Mouse (Mus musculus): Measurements from ENCODE around the gene Tfcp2.

Tfcp2 gene

DNA sequence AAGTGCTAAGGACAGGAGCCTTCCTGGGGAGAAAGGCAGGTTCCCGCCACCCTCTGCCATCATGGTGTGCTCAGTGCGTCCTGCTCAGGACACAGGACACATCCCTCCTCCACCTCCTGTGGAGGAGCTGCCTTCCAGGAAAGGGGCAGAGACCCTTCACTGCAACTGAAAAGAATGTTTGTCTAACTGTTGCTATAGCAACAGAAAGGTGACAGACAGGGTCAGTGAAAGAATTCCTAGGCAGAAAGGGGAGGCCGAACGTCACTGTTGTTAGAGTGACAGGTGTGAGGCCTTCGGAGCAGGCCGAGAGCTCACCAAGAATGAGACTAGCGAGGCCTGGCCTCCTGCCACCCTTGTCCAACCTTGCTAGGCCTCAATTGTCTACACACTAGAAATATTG is 65.4 kb downstream of the Tfcp2 start:
- no peak for DNase-seq (ENCODE audit: low spot score)

DNA sequence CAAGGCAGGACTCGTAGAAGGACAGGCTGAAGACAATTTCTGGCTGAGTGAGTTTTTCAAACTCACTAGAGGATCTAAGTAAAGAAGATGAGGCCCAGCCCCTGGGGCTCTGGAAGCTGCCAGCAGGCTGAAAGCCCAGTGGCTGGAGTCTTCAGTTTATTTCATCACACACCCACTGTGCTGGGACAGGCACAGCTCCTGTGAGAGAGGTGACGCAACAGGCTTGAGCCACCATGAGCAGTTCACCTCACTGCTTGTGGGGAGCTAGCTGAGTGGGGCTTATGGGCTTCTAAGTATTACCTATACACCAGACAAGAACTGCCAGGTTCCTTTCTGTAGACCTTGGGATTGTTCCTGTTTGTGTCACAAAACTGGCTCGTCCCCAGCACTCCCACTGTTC is 66.2 kb downstream of the Tfcp2 start:
- DNase-seq (ENCODE audit: low spot score) = no peak

DNA sequence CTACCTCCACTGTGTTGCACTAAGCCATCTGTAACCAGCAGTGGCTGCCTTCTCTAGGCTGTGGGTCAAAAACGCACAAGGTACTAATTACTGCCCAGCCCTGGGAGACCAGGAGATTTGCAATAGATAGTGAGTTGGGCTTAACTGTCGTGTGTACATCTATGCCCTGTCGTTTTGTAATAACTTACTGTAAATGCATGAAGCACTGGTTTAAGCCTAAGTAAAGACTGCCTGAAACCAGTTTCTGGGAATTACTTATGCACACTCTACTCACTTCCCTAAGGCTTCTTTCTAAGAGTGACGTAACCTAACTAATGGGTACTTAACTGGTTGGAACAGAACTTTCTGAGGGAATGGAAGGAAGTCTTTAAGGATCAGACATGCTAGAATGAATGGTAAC is 72.9 kb downstream of the Tfcp2 start:
- DNase-seq (ENCODE audit: low spot score) = no peak

DNA sequence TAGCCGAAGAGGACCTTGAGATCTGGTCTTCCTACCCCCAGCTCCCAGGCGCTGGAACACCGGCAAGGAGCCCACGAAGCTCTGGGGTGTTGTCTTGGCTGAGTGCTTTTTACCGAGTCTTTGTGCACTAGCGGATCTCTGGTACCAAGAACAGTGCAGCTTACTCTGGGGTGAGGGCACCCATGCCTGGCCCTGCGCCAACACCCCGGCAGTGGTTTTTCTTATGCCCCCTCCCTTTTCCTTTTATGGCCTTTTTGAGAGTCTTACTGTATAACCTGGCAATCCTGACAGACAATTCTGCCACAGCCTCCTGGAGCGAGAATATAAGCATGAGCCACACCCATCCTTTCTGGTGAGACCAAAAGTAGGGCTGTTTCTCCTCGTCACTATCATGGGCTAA is 73.5 kb downstream of the Tfcp2 start:
- no peak for DNase-seq (ENCODE audit: low spot score)

DNA sequence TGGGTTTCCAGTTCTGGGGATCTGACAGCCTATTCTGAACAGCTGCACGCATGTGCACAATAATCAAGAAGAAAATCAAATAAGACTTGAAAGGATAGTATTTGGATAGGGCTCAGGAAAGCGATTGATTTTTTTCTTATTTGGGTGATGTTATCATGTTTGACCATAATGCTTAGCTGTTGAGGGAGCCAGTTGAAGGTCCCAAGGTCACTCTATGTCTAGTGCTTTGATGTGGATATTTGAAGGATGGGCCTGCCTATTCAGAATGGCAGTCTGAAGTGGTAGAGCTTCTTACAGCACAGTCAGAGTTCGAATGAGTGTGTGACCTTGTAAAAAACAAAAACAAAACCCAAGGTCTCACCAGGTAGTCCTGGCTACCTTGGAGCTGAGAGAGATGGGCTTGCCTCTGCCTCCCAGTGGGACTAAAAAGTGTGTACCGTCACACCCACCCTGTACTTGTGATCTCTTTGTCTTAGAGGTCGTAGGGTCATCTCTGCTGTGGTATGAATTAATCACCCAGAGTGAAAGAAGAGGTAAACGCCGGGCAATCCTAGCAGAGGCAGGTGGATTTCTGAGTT is 77.8 kb downstream of the Tfcp2 start:
- DNase-seq (ENCODE audit: low spot score) = no peak

DNA sequence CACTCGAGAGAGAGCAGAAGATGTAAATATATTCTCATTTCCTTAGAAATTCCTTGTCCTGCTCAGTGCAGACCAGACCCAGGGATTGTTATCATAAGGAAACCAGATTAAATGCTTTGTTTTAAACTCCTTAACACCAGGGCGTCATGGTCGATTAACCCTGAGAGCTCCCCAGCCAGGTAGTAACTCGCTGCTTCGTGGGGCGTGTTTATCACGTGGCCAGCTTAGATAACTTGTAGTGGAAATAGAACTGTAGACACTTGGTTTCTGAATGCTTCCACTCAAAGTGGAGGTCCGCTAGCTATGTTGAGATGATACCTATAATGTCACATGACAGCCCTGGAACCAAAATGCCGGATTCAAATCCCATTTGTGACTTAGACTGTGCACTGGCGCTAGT is 81.8 kb downstream of the Tfcp2 start:
- no peak for DNase-seq (ENCODE audit: low spot score)

DNA sequence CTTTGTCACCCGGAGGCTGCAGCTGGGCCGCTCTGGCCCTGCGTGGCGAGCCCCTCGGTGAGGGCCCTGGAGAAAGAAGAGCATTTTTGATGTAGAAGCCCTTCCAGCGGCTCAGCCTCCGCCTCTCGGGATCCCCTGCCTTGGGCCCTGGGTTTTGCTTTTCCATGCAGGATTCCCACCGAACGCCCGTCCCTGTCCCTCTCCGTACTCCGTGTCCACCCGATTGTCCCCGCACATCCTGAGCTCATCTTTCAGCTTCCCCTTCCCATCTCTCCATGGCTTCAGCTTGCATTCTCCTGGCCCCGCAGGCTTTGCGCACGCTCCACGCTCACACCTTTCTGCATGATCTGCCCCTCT is 82.6 kb downstream of the Tfcp2 start:
- DNase-seq (ENCODE audit: low spot score) = no peak

DNA sequence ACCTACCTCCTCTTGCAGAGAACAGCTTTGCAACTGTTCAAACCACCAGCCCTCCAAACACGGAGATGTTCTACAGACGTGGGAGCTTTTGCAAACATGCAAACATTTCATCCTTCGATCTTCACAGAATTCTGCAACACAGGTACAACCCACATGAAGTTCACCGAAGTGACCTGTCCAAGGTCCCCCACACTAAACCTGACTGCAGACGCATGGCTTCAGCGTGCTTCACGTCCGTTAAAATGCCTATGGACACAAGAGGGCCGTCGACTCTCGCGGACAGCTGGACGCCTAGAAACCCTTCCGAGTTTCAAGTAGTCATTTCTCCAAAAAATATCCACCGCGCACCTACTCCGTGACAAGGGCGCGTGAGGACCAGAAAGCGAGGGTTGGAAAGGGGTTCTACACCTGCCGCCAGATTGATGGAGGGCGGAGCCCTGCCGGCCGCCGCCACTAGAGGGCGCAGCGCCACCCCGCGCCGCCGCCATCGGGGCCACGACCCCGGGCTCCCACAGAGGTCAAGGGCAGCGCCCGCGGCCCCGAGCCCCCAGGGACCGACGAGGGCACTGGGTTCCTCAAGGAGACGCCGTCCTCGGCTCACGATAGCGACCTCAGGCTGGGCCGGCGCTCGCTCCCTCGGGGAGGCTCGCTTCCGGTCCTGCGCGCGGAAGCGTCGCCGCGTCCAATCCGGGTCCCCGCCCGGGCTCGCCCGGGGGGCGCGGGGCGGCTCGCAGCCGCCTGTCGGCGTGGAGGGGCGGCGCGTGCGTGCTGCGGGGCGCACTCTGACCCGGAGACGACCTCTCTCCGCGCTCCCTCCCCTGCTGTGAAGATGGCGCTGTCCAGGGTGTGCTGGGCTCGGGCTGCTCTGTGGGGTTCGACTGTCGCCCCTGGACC is 83.3 kb downstream of the Tfcp2 start, which contains the start of gene Letmd1:
Letmd1 (plus strand) TSS at position 729 of the 894 bp plus-strand sequence.
- DNase-seq (ENCODE audit: low spot score) = peak; percentile 90

DNA sequence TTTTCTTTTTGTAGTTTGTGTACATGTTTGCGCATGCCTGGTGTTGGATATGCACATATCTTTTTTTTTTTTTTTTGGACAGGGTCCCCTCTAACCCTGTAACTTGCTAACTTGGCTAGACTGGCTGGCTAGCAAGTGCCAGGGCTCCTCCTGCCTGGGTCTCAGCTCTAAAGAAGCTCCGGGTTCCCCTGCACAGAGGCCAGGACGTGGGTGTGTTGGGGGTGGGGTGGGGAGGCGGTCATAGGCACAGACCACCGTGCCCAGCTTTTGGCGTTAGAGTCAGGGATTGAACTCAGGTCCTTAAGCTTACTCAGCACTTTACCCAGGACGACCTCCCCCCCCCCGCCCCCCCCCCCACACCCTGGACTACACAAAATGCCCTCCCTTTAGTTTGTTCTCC is 84.1 kb downstream of the Tfcp2 start:
- no peak for DNase-seq (ENCODE audit: low spot score)

DNA sequence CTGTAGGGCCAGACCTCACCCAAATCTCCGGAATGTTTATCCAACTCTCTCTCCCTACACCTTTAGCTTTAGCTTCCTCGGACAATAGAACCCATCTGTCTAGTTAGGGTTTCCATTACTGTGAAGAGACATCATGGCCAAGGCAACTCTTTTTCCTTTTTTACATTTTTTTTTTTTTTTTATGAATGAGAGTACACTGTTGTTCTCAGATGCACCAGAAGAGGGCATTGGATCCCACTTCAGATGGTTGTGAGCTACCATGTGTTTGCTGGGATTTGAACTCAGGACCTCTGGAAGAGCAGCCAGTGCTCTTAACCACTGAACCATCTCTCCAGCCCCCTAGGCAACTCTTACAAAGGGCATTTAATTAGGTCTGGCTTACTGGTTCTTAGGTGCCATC is 86.4 kb downstream of the Tfcp2 start:
- no peak for DNase-seq (ENCODE audit: low spot score)

DNA sequence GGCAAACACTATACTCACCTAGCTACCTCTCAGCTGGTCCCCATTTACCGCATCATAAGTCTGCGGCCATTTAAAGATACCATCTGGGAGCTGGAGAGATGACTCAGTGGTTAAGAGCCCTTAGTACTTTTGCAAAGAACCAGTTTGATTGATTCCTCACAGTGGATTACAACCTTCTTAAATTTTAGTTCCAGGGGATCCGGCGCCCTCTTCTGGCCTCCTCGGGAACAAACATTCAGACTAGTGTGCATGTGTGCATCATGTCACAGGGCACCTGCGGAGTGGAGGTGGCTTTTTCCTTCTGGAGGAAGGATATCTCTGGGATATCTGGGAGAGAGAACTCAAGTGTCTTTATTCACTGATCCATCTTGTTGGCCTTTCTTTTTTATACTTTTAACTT is 88.1 kb downstream of the Tfcp2 start:
- peak; percentile 77 for DNase-seq (ENCODE audit: low spot score)

DNA sequence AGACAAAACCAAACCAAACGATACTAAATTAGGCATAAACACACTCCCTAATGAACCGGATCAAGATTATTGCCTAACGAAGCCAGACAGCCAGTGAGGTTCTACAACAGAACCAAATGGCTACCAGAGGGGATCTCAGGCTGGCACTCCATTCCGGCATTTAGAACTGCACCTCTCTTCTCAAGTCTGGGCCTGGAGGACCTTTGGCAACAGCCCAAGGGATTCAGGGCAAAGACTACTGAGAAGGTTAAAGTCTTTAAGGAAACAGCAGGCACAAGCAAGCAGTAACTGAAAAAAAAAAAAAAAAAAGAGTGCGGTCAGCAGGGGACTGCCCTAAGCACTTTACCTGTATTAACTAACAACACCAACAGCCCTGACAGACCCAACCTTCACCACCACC is 89.7 kb downstream of the Tfcp2 start:
- no peak for DNase-seq (ENCODE audit: low spot score)

DNA sequence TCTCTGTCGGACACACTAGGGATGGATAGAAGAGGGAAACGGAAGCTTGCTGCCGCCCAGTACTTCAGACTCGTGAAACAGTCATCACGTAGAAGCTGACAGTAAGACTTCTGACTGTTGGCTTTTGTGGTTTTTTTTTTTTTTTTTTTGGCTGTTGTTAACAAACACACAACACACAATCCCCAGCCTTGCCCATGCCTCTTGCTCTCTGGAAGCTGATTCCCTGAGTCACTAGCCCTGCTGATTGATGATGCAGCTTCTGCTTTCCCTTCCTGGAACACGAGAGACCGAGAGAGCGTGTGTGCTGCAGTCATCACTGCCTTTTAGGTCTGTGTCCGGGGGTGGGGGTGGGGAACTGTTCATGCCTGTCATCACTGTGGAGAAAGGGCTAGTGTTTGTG is 90.2 kb downstream of the Tfcp2 start:
- no peak for DNase-seq (ENCODE audit: low spot score)

DNA sequence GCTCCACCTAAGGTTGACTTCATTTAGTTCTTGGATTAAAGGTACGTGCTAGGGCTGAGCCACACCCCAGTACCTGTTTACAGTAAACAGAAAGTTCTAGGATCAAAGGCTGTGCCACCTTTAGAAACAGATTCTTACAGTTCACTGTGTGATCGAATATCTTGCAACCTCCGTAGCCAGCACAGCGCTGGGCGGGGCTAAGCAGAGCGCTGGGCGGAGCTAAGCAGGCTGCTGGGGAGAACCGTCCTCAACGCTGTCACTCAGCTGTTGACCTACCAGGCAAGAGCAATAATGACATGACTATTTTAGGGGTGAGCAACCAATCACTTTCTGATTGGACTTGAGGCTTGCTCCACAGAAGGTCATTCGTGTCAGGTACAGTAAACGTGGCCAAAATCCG is 90.9 kb downstream of the Tfcp2 start:
- no peak for DNase-seq (ENCODE audit: low spot score)

DNA sequence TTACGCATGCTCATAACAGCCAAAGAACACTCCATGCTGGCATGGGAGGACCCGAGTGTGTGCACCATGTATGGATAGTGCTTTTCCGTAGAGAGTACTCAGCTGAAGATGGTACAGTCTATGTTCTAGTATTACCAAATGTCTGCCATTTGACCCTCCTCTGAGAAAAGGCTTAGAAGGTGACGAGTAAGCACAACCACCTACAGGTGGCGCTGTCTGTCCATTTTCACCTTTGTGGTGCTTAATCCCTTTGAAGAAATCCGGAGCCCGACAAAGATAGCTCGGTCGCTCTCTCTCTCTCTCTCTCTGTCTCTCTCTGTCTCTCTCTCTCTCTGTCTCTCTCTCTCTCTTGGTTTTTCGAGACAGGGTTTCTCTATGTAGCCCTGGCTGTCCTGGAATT is 93.8 kb downstream of the Tfcp2 start:
- DNase-seq (ENCODE audit: low spot score) = peak; percentile 57

DNA sequence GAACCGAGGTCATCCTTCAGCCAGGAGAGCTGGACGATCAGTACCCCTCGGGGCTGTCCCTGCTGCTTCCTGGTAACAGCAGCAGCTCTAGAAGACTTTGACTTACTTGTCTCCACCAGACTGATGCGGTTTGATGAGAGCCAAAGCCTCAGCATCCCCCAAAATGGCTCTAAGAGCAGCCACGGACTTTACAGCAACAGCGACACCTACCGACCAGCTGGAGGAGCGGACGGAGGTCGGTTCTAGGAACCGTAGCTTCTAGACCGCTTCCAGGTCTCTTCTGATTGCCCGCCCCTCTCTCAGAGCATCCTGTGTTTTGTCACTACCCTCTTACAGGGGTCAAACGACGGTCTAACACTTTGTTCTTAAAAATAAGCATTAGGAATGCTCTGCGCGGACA is 94.5 kb downstream of the Tfcp2 start:
- peak; percentile 64 for DNase-seq (ENCODE audit: low spot score)

DNA sequence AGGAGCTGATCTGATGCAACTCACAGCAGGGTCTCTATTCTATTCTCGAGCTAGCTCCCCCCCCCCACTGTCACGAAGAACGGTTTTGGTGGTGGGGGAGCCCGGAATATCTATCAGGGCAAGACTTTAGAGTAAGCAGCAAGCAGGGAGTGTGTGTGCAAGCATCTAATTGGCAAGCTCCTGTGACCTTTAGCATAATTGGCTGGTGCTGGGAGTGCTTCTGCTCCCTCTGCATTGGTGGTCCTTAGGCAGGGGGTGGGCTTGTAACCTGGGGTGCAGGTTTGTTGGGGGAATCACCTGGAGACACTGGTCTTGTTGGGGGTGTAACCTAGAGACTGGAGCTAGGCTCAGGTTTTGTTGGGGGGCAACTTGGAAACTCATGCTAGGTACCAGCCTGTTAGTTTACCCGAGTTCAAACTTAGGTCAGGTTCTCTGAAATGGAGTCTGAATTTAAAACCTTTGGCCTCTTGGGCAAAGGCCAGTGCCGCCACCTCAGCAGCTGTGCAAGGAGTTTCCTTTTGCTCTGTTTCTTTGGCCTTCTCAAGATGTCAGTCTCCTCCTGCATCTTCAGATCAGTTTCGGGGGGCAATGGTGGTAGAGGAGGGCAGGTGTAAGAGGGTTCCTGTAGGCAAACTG is 95.3 kb downstream of the Tfcp2 start:
- DNase-seq (ENCODE audit: low spot score) = no peak

DNA sequence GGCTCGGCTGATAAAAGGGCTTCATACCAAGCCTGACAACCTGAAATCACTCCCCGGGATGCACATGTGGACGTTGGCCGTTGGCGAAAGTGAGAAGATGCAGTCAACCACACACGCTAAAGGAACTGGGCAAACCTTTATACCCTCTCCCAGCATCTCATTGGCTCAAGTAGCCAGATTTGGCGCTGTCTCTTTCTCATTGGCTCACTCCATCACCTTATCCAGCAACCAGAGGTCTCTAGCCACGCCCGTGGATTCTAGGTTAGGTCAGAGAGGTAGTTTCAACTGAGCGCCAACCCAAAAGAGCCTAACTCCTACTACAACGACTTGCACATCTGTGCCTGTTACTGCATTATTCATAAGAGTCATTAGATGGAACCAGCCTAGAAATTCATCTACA is 99.3 kb downstream of the Tfcp2 start:
- DNase-seq (ENCODE audit: low spot score) = no peak

DNA sequence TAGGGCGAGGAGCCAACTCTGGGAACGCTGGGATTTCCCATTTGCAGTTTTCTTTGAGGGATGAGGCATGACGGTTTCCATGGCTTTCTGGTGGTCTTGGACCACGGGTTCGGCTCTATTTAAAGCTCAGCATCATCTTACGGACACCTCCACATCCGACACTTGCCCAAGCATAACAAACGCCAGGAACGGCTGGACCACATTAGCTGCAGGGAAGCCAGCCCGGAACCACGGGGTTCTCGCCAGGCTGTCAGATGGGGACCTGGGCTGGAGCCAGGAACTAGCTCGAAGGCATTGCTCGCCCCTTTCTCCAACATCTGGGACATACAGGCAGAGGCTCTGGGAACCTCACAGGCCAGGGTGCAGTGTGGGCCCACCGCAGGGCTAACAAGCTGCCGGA is 100.6 kb downstream of the Tfcp2 start:
- peak; percentile 48 for DNase-seq (ENCODE audit: low spot score)

DNA sequence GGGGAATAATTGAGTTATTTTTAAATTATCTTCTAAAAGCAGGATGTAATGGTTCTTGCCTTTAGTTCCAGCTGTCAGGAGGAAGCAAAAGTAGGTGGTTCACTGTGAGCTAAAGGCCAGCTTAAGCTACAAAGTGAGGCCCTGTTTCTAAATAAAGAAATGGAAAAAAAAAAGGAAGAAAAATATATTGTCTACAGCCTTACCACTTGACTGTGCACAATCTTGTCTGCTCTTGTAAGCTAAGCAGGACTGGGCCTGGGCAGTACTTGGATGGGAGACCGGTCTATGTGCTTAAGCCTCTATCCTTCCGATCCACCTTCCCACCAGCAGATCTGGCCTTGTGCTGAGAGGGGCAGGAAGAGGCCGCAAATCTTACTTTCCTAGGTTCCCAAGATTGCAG is 102.3 kb downstream of the Tfcp2 start:
- DNase-seq (ENCODE audit: low spot score) = no peak

DNA sequence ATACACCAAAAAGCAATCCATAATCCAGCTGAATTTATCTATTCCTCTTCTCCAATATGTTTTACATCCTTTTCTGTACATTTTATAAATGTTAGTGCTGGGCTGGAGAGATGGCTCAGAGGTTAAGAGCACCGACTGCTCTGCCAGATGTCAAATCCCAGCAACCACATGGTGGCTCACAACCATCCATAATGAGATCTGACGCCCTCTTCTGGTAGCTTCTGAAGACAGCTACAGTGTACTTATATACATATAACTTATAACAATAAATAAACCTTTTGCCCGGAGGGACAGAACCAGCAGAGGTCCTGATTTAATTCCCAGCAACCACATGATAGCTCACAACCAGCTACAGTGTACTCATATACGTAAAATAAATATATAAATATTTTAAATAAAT is 103.2 kb downstream of the Tfcp2 start:
- DNase-seq (ENCODE audit: low spot score) = no peak

Measured in layer of hippocampus, adult 11-12 months (tissue).